Mouse (Mus musculus) layer of hippocampus, adult 2 months (tissue): ENCODE data around the gene Oas1f. TPM values are rescaled to one million over a fixed set of nuclear protein-coding genes. Genes with fewer than 3 reads are reported as not detected.
"Not testable (repeated sequence)": the region's sequence is repeated elsewhere in the genome, so short reads cannot be mapped to it uniquely, and the experiment has no call there.

ENCODE experiments used
- DNase-seq, 2 experiments: peaks; one replicate each; pipeline ENCODE4 v3.0.0; 2022; ENCODE audit warnings: low spot score in 2 of 2
- H3K27ac ChIP-seq: fragments of 200-600 bp; 2 replicates; pipeline ENCODE4 v1.8.1; 2022
- H3K4me3 ChIP-seq: fragments of 200-600 bp; 2 replicates; pipeline ENCODE4 v1.8.1; 2022; ENCODE audit warnings: mild to moderate bottlenecking
- CTCF ChIP-seq: fragments of 200-600 bp; conservative IDR thresholded peaks from 2 replicates; pipeline ENCODE4 v1.8.1; 2022; ENCODE audit warnings: antibody characterized with exemption, mild to moderate bottlenecking, moderate library complexity
- total RNA-seq, 2 experiments: library from RNA; stranded (reverse); gene quantifications; 2 replicates each; pipeline ENCODE4 v1.2.3; 2021

The Oas1f gene
- total RNA-seq, 2 experiments from 2014 or later: not detected

DNA sequence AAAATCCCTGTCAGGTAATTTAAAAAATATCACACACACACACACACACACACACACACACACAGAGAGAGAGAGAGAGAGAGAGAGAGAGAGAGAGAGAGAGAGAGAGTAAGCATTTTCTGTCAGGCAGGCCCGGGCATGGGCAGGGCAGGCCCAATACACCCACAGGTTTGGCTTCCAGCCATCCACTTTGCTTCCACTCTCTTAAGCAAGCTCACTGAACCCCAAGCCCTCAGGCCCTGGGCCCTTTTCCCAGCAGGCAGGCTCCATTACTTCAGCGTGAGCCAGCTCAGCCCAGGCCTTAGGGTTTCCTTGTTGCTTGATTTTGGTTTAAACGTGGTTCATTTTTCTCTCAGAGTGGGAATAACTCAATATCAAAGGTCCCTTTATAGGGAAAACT is 2.5 kb upstream of the Oas1f start:
- Histone ChIP-seq H3K27ac (no peak overlapping the region), H3K4me3 (no peak overlapping the region)
- TF ChIP-seq CTCF: no peak
- DNase-seq: no peak

GRCm38 (mm10) chr5:120849601-120850136 is 2.5 kb downstream of the Oas1f start:
- peak; percentile 83 for TF ChIP-seq CTCF
- no peak overlapping the region for H3K4me3 ChIP-seq
- H3K27ac ChIP-seq: no peak overlapping the region
- peak in 1 of 2 experiments; percentile 56 for DNase-seq

GRCm38 (mm10) chr5:120859241-120859640 is 12.1 kb downstream of the Oas1f start:
- H3K4me3 ChIP-seq: no peak overlapping the region
- DNase-seq: peak; percentile 33 to 42
- no peak for TF ChIP-seq CTCF
- no peak overlapping the region for H3K27ac ChIP-seq

GRCm38 (mm10) chr5:120861121-120861520 is 14.0 kb downstream of the Oas1f start, which contains the start of gene Oas1h:
TSS of gene Oas1h (plus strand) at chr5:120861421.
- H3K4me3 ChIP-seq: no peak within 1 kb of the TSS
- no peak for DNase-seq
- no peak for TF ChIP-seq CTCF
- H3K27ac ChIP-seq: no peak within 1 kb of the TSS

DNA sequence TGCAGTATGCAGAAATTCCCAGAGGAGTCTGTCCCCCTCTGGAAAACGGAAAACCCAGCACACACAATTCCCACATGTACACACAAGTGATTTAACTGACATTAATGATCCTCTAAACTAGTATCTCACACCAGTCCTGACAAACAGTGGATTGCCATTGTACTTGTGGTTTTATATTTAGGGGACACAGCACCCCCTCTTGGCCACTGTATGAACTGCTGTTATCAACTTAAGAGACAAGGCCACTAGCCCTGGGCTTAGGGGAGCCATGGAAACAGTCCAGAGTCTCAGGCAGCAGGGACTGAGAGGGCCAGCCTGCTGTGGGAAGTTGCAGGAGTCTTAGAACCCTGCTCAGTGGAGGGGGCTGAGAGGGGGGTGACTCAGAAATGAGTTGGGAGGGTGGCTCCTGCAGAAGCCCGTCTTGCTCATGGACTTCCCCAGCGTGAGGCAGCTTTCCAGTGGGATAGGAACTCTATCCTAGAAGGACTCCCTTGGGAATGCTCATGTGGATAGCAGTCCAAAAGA is 18.2 kb downstream of the Oas1f start:
- peak; percentile 67 for TF ChIP-seq CTCF
- Histone ChIP-seq H3K27ac (no peak overlapping the region), H3K4me3 (no peak overlapping the region)
- no peak for DNase-seq

DNA sequence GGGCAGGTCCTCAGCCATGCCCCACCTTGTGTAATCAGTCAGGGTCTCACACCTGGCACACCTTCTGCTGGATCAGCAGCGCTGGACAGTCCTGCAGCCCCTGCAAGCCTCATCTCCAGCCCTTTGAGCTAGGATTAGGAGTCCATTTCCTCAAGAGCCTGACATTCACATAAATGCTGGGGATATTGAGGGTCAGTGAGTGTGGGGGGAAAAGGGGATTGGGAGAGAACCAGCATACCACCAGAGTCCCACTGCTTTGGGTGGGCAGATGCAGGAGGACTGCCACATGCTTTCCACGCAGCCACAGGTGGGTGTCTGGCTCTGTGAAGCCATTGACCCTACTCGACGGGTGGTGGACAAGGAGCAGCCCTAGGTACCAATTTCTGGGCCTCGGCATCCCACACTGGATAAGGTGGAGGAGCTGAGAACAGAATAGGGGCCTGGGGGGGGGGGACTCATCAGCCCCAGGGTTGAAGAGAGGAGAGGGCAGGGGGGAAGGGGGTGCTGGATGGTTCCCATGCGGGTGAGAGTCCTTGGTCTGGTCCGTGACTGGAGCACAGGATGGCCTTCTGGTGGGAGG is 22.4 kb downstream of the Oas1f start:
- H3K27ac ChIP-seq: no peak overlapping the region
- no peak for TF ChIP-seq CTCF
- DNase-seq: no peak
- H3K4me3 ChIP-seq: no peak overlapping the region

DNA sequence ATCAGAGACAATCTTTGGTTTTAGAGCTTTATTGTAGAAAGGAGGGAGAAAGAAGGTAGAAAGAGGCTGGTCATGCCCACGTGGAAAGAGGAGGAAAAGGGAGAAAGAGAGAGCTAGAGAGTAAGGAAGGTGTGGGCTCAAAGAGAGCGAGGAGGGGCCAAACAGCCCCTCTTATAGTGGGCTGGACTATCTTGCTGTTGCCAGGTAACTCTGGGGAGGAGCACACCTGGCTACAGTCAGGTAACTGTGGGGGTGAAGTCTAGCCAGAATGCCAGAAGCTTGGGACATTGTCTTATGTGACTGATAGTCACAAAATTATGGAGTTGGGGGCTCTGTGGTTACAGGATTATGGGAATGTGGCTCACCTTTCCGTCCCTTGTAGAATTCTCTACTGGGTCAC is 22.9 kb downstream of the Oas1f start:
- no peak for TF ChIP-seq CTCF
- Histone ChIP-seq H3K4me3 (no peak overlapping the region), H3K27ac (no peak overlapping the region)
- DNase-seq: no peak

- Histone ChIP-seq H3K27ac (no peak overlapping the region), H3K4me3 (no peak overlapping the region)
- no peak for DNase-seq
- TF ChIP-seq CTCF: no peak
Measured at GRCm38 (mm10) chr5:120870782-120871181, 23.6 kb downstream of the Oas1f start.

GRCm38 (mm10) chr5:120871469-120871868 is 24.3 kb downstream of the Oas1f start:
- TF ChIP-seq CTCF: no peak
- no peak overlapping the region for H3K27ac ChIP-seq
- no peak overlapping the region for H3K4me3 ChIP-seq
- no peak for DNase-seq

DNA sequence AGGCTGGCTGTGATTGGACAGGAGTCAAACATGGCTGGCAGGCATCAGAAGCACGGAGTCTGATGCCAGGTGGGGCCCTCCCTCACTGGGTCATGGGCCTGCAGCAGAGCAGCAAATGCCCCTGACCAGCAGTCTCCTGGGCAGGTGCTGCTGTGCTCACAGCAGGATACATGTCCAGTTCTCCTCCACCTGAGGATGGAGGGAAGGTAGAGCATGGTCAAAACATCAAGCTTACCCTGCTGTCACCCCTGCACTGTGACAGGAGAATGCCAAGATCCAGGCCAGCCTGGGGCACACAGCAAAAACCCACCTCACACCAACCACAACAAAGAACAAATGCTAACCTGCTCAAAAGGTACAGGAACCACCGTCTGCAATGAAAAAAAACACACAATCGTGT is 29.7 kb downstream of the Oas1f start:
- DNase-seq, H3K4me3 ChIP-seq, H3K27ac ChIP-seq: not testable (repeated sequence)

DNA sequence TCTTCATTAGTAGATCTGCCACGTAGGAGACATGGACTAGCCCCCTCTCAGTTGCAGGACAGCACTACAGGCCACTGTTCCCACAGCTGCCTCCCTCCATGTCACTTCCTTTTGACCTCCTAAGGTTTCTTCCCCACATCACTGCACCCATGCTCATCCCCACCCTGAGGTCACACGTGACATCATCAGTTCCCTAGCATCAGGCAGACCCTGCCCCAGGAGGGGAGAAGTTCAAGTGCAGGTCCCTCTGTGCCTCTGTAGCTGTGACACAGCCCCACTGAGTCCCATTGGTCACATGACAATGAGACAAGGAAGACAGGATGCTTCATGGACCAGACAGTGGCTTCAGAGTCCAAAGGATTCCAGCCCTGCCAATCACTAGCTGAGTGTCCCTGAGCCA is 30.2 kb downstream of the Oas1f start:
- DNase-seq, H3K27ac ChIP-seq, H3K4me3 ChIP-seq: not testable (repeated sequence)

- not testable (repeated sequence) for H3K4me3 ChIP-seq, H3K27ac ChIP-seq, DNase-seq
Measured at GRCm38 (mm10) chr5:120878803-120879202, 31.6 kb downstream of the Oas1f start.

DNA sequence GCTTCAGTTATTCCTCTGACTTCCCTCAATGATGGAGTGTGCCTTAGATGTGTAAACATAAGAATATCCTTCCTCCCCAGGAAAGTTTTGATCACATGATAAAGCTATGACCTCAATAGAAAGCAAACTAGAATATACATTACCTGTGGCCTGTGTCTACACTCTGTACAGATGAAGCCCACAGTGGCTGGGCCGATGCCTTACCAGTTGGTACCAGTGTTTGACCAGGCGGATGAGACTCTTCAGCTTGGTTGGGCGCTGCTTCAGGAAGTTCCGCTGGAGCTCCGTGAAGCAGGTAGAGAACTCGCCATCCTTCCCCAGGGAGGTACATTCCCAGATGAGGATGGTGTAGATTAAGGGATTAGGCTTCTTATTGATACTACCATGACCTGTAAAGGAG is 34.5 kb downstream of the Oas1f start:
- DNase-seq, H3K4me3 ChIP-seq, H3K27ac ChIP-seq: not testable (repeated sequence)

GRCm38 (mm10) chr5:120887413-120887812 is 40.2 kb downstream of the Oas1f start, which contains the start of gene Oas1g:
TSS of gene Oas1g (minus strand) at chr5:120887613.
- not testable (repeated sequence) for DNase-seq, H3K4me3 ChIP-seq, H3K27ac ChIP-seq
